Mouse (Mus musculus): ENCODE measurements around the gene Rbm4b.
A peak's percentile ranks its signal among the peaks of the same experiment; 100 is the strongest.
"Not testable (repeated sequence)": the region's sequence is repeated elsewhere in the genome, so short reads cannot be mapped to it uniquely, and the experiment has no call there.

Rbm4b gene

DNA sequence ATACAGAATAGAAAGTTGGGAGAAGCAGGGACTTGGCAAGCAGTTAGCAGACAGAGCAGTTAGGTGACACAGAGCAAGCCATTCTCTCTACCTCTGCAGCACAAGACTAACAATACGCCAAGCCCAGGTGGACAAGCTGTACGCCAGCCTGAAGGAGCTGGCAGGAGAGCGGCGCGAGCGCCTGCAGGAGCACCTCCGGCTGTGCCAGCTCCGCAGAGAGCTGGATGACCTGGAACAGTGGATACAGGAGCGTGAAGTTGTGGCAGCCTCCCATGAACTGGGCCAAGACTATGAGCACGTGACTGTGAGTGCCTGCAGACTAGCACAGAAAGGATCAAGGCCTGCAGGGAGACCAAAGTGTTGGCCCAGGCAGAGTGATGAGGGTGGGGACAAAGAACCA, 10.6 kb upstream of the Rbm4b start:
- no peak for DNase-seq

DNA sequence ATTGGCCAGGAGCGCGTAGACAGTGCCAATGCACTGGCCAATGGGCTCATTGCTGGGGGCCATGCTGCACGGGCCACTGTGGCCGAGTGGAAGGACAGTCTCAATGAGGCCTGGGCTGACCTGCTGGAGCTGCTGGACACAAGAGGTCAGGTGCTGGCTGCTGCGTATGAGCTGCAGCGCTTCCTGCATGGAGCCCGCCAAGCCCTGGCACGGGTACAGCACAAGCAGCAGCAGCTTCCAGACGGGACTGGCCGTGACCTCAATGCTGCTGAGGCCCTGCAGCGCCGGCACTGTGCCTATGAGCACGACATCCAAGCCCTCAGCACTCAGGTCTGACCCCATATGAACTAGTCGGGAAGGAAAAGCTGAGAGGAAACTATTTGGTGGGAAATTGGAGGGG, 9.7 kb upstream of the Rbm4b start:
- DNase-seq, result no peak

DNA sequence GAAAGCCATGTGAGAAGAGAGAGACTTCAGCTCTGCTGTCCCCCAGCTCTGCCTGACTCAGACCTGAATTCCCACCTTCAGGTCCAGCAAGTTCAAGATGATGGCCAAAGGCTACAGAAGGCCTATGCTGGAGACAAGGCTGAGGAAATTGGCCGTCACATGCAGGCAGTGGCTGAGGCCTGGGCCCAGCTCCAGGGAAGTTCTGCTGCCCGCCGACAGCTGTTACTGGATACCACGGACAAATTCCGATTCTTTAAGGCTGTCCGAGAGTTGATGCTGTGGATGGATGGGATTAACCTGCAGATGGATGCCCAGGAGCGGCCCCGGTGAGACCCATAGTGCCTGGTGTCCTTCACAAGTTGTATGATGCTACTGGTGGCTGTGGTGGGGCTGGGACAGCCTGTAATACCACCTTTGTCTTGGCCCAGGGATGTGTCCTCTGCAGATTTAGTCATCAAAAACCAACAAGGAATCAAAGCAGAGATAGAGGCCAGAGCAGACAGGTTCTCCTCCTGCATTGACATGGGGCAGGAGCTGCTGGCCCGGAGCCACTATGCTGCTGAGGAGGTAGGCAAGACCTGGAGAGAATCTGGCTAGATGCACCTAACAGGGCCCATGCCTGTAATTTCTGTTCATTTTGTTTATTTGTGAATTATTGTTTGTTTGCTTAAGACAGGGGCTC, 8.5 kb upstream of the Rbm4b start:
- DNase-seq, result no peak

- DNase-seq, result no peak
These were observed 7.8 kb upstream of the Rbm4b start for GRCm38 (mm10) chr19:4748493-4748892.

- no peak for DNase-seq
These were observed 6.3 kb upstream of the Rbm4b start for GRCm38 (mm10) chr19:4749975-4750374.

GRCm38 (mm10) chr19:4755565-4756192, 618 bp upstream of the Rbm4b start:
- DNase-seq, result peak; percentile 91 to 93

- DNase-seq, result no peak
These were observed 624 bp downstream of the Rbm4b start for GRCm38 (mm10) chr19:4756921-4757320.

DNA sequence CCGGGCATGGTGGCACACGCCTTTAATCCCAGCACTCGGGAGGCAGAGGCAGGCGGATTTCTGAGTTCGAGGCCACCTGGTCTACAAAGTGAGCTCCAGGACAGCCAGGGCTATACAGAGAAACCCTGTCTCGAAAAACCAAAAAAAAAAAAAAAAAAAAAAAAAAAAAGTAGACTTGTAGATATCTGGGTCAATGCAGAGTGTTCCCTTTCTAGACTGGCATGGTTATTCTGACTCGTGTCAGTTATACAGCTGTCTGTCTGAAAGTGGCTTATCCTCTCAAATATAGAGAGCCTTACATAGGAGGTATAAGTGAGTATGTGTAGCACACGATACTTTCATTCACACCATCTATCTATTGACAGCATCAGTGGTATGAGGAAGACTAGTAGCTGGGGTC, 4.2 kb downstream of the Rbm4b start:
- not testable (repeated sequence) for DNase-seq

- DNase-seq, result peak in 1 of 2 experiments; percentile 37
These were observed 6.6 kb downstream of the Rbm4b start for GRCm38 (mm10) chr19:4762876-4763275.

GRCm38 (mm10) chr19:4767507-4768148, 11.3 kb downstream of the Rbm4b start:
- no peak for DNase-seq

DNA sequence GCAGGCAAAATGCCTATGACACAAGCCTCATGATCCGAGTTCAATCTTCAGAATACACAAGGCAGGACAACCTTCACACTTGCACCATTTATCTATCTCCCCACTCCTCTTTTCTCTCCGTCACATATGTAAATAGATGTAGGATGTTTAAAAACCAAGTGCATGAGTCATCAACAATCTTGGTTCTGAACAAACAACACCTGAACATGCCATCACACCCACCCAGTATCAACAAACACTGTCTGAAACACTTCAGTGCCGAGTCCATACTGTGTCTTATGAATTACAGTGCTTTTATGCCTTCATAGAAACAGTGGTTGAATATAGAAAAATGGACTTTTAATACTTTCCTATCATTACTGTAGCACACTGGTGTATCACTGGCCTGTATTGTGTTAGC, 16.5 kb downstream of the Rbm4b start:
- DNase-seq, result no peak

DNA sequence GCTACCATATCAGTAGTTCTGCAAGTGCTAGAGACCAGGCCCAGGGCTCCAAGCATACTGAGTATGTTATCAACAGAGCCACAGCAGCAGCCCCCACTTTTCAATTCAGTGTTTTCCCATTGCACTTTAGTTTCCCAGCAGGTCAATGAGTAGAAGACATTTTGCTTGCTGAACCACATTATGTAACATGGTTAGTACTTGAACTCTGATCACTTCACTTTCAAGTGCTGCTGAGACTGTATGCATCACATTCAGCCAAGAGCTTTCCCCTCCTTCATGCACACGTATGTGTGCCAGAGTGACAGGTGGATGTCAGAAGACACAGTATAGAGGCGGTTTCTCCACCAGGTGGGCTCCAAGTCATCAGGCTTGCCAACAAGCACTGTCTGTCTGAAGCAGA, 26.6 kb downstream of the Rbm4b start:
- peak in 1 of 2 experiments; percentile 32 for DNase-seq

- DNase-seq, result no peak
These were observed 28.9 kb downstream of the Rbm4b start for GRCm38 (mm10) chr19:4785206-4785605.

GRCm38 (mm10) chr19:4786313-4786712, 30.0 kb downstream of the Rbm4b start:
- DNase-seq, result no peak

DNA sequence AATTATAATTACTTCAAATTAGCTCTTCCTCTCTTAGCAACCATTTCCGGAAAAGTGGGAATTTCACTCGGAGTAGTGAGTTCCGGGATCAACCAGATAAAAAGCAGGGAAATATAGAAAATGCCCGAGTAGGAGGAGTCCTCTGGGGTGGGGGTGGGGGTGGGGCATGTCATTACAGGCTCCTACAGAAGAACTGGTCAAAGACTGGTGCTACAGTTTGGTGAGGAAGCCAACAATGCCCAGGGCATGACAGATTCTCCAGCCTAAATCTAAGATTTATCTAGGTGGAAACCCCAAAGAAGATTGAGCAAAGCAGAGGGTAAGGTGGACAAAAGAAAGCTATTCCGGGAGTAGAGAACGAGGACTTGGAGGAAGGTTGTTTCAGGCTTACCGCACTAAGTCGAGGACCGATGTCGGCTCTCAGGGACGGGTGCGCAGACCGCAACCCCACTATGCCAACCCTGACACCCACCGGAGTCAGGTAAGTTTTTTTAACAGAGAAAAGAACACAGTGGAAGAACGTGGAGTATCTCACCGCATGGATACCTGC, 37.1 kb downstream of the Rbm4b start:
- DNase-seq, result no peak

- peak; percentile 99 for DNase-seq
These were observed 37.6 kb downstream of the Rbm4b start, which contains the start of gene Rbm4 for GRCm38 (mm10) chr19:4793831-4794422. Rbm4 (minus strand) TSS chr19:4793901.

DNA sequence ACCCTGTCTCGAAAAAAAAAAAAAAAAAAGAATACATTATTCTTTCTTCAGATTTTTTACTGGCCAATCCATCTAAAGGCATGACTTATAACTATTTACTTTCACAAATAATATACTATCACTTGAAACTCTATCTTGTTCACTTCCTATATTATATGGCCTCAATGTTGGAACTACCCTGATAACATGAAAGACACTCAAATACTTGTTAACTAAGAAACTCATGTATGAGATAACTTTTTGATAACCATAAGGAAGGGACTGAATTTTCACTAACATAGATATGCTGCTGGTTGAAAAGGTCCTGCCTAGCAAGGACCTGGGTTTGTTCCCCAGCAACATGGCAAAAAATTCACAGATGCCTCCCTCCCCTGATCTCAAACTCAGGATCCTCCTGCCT, 39.6 kb downstream of the Rbm4b start:
- DNase-seq, result no peak

DNA sequence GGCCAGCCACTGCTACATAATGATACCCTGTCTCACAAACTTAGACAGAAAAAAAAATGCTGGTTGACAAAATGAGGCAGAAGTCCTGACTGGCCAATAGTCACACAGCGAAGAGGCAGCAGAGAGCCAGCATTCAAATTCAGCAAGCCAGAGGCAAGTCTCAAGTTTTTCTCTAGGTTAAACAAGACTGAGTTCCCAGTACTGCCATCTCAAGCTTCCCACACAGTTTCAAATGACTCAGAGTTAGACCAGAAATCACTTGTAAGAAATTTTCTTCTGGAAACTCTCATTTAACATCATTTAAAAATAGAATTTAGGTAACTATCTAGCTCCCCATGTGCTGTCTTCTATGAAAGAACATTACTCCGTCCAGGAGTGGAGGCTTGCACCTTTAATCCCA, 41.5 kb downstream of the Rbm4b start:
- no peak for DNase-seq

DNA sequence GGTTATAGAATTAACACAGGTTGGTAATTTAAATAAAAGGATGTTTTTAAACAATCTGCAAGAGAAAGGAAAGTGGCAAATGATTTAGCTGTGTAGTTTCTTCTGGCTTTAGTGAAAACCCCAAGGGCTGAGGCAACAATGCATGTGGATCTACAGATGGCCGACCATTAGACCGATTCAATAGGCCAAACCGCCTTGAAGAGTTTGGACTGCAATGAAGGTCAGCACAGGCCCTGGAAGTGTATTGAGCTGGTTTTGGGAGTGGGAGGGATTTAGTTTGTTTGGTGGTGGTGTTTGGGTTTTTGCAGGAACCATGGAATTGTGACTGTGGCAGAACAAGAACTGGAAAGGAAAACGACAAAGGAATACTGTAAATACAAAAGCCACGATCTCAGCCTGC, 42.8 kb downstream of the Rbm4b start:
- no peak for DNase-seq

- DNase-seq, result no peak
These were observed 46.4 kb downstream of the Rbm4b start for GRCm38 (mm10) chr19:4802691-4803091.

- no peak for DNase-seq
These were observed 47.0 kb downstream of the Rbm4b start for GRCm38 (mm10) chr19:4803283-4803682.

DNA sequence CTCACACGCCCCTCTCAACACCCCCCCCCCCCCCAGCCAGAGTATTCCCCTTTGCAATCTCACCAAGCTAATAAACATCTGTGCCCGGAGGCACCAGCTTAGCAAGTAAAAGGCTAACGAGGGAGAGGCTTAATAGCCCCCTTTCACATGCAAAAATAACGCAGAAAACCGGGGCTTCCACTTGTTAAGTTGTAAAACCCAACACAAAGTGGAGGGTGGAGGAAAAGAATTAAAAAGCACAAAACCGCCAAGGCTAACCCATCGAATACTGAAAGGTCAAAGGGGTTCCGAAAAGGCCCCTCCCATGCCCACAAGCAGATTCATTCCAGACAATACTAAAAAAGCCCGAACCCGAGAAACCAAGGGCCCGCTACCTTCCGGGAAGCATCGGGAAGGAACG, 54.0 kb downstream of the Rbm4b start:
- DNase-seq, result no peak

DNA sequence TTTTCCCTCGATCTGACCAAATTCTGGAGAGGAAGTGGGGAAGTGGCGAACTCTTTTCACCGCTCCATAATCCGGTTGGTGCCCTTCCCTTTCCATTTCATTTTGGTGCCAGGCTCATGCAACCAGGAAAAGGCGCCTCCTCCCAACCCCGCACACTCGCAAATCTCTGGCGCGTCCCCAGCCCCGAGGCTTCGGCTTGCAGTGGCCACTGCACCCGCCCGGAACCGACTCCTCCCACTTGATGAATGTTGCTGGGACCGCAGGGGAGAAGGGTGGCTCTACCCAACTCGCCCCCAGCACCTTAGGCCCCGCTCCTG, 54.4 kb downstream of the Rbm4b start:
- DNase-seq, result no peak

Measured in lung, adult 18-20 months (tissue).